Mouse (Mus musculus): ENCODE data around the gene Emc10. TPM values are rescaled to one million over a fixed set of nuclear protein-coding genes. Genes with fewer than 3 reads are reported as not detected.

The Emc10 gene
- total RNA-seq, 1 experiment = 64.2 TPM

GRCm38 (mm10) chr7:44463056-44463425 is 33.3 kb downstream of the Emc10 start:
- in situ Hi-C loops (cut with MboI; ENCODE audit: low sequenced_read_pairs in 2 of 2, unreplicated experiment in 2 of 2) = no loop called here
- H3K4me3 ChIP-seq (ENCODE audit: insufficient read depth in 1 of 2, low read depth in 1 of 2, low read length in 2 of 2, poor library complexity in 1 of 2, severe bottlenecking in 1 of 2) = peak overlapping the region in 1 of 2 experiments; percentile 66; a peak in 2 of 4 replicates
- H3K27ac ChIP-seq (ENCODE audit: insufficient read depth, low read depth, low read length, poor library complexity, severe bottlenecking) = no peak overlapping the region
- peaks cover 0 to 13% of the 10 kb centered on the region in 2 experiments; a peak in 1 of 4 replicates for H3K4me1 ChIP-seq (ENCODE audit: control insufficient read depth in 2 of 2, insufficient read depth in 2 of 2, low read length in 2 of 2, poor library complexity in 1 of 2)
- no peaks in the 10 kb centered on the region for H3K36me3 ChIP-seq (ENCODE audit: control insufficient read depth, insufficient read depth, low read length, poor library complexity, severe bottlenecking)
- H3K9ac ChIP-seq (ENCODE audit: insufficient read depth, low read depth, low read length, poor library complexity, severe bottlenecking) = no peak overlapping the region
- TF ChIP-seq ZNF384 (IDR thresholded peaks at IDR 0.05; ENCODE audit: low read depth, low read length) = no peak
- TF ChIP-seq CHD2 (IDR thresholded peaks at IDR 0.05; ENCODE audit: low read depth, low read length) = no peak
- TF ChIP-seq HCFC1 (IDR thresholded peaks at IDR 0.05; ENCODE audit: borderline replicate concordance, insufficient read depth, low read length) = no peak
- no peak for TF ChIP-seq MAFK (IDR thresholded peaks at IDR 0.05; ENCODE audit: insufficient read depth, low read depth, low read length)
- no peak for TF ChIP-seq ZC3H11A (IDR thresholded peaks at IDR 0.05; ENCODE audit: borderline replicate concordance, low read depth, low read length)
- no peak for DNase-seq (ENCODE audit: low read depth, low spot score)
- no peaks in the 10 kb centered on the region for H3K9me3 ChIP-seq (ENCODE audit: control insufficient read depth, insufficient read depth, low read depth, low read length)

GRCm38 (mm10) chr7:44462218-44463055 is 33.9 kb downstream of the Emc10 start:
- peak; percentile 74 for DNase-seq (ENCODE audit: low read depth, low spot score)
- H3K4me1 ChIP-seq (ENCODE audit: control insufficient read depth in 2 of 2, insufficient read depth in 2 of 2, low read length in 2 of 2, poor library complexity in 1 of 2) = peaks cover 0 to 13% of the 10 kb centered on the region in 2 experiments; a peak in 1 of 4 replicates
- no peak overlapping the region for H3K27ac ChIP-seq (ENCODE audit: insufficient read depth, low read depth, low read length, poor library complexity, severe bottlenecking)
- H3K4me3 ChIP-seq (ENCODE audit: insufficient read depth in 1 of 2, low read depth in 1 of 2, low read length in 2 of 2, poor library complexity in 1 of 2, severe bottlenecking in 1 of 2) = peak overlapping the region; percentile 59 to 66
- peak overlapping the region; percentile 6; the same call in 1 of the 2 replicates for H3K9ac ChIP-seq (ENCODE audit: insufficient read depth, low read depth, low read length, poor library complexity, severe bottlenecking)
- H3K36me3 ChIP-seq (ENCODE audit: control insufficient read depth, insufficient read depth, low read length, poor library complexity, severe bottlenecking) = no peaks in the 10 kb centered on the region
- in situ Hi-C loops (cut with MboI; ENCODE audit: low sequenced_read_pairs in 2 of 2, unreplicated experiment in 2 of 2) = no loop called here
- H3K9me3 ChIP-seq (ENCODE audit: control insufficient read depth, insufficient read depth, low read depth, low read length) = no peaks in the 10 kb centered on the region
- TF ChIP-seq ZC3H11A (IDR thresholded peaks at IDR 0.05; ENCODE audit: borderline replicate concordance, low read depth, low read length) = 0 out of 2 replicates have a peak, but pooled peaks have one; percentile 3
- TF ChIP-seq CHD2 (IDR thresholded peaks at IDR 0.05; ENCODE audit: low read depth, low read length) = no peak
- TF ChIP-seq ZNF384 (IDR thresholded peaks at IDR 0.05; ENCODE audit: low read depth, low read length) = no peak
- no peak for TF ChIP-seq MAFK (IDR thresholded peaks at IDR 0.05; ENCODE audit: insufficient read depth, low read depth, low read length)
- no peak for TF ChIP-seq HCFC1 (IDR thresholded peaks at IDR 0.05; ENCODE audit: borderline replicate concordance, insufficient read depth, low read length)

- H3K9ac ChIP-seq (ENCODE audit: insufficient read depth, low read depth, low read length, poor library complexity, severe bottlenecking) = no peak overlapping the region
- H3K9me3 ChIP-seq (ENCODE audit: control insufficient read depth, insufficient read depth, low read depth, low read length) = no peaks in the 10 kb centered on the region
- peaks cover 0 to 13% of the 10 kb centered on the region in 2 experiments; a peak in 1 of 4 replicates for H3K4me1 ChIP-seq (ENCODE audit: control insufficient read depth in 2 of 2, insufficient read depth in 2 of 2, low read length in 2 of 2, poor library complexity in 1 of 2)
- DNase-seq (ENCODE audit: low read depth, low spot score) = no peak
- peak overlapping the region in 1 of 2 experiments; percentile 59; a peak in 2 of 4 replicates for H3K4me3 ChIP-seq (ENCODE audit: insufficient read depth in 1 of 2, low read depth in 1 of 2, low read length in 2 of 2, poor library complexity in 1 of 2, severe bottlenecking in 1 of 2)
- no peaks in the 10 kb centered on the region for H3K36me3 ChIP-seq (ENCODE audit: control insufficient read depth, insufficient read depth, low read length, poor library complexity, severe bottlenecking)
- in situ Hi-C loops (cut with MboI; ENCODE audit: low sequenced_read_pairs in 2 of 2, unreplicated experiment in 2 of 2) = no loop called here
- TF ChIP-seq ZNF384 (IDR thresholded peaks at IDR 0.05; ENCODE audit: low read depth, low read length) (no peak), CHD2 (IDR thresholded peaks at IDR 0.05; ENCODE audit: low read depth, low read length) (no peak), MAFK (IDR thresholded peaks at IDR 0.05; ENCODE audit: insufficient read depth, low read depth, low read length) (no peak), ZC3H11A (IDR thresholded peaks at IDR 0.05; ENCODE audit: borderline replicate concordance, low read depth, low read length) (no peak), HCFC1 (IDR thresholded peaks at IDR 0.05; ENCODE audit: borderline replicate concordance, insufficient read depth, low read length) (no peak)
- no peak overlapping the region for H3K27ac ChIP-seq (ENCODE audit: insufficient read depth, low read depth, low read length, poor library complexity, severe bottlenecking)
Observed at GRCm38 (mm10) chr7:44461503-44462217, 34.7 kb downstream of the Emc10 start.

GRCm38 (mm10) chr7:44460767-44461502 is 35.4 kb downstream of the Emc10 start:
- no peak for DNase-seq (ENCODE audit: low read depth, low spot score)

More at GRCm38 (mm10) chr7:44460767-44461502, 35.4 kb downstream of the Emc10 start:
- TF ChIP-seq MAFK (IDR thresholded peaks at IDR 0.05; ENCODE audit: insufficient read depth, low read depth, low read length) (no peak), HCFC1 (IDR thresholded peaks at IDR 0.05; ENCODE audit: borderline replicate concordance, insufficient read depth, low read length) (no peak), ZC3H11A (IDR thresholded peaks at IDR 0.05; ENCODE audit: borderline replicate concordance, low read depth, low read length) (no peak), ZNF384 (IDR thresholded peaks at IDR 0.05; ENCODE audit: low read depth, low read length) (no peak), CHD2 (IDR thresholded peaks at IDR 0.05; ENCODE audit: low read depth, low read length) (no peak)
- peaks cover 0 to 11% of the 10 kb centered on the region in 2 experiments; a peak in 1 of 4 replicates for H3K4me1 ChIP-seq (ENCODE audit: control insufficient read depth in 2 of 2, insufficient read depth in 2 of 2, low read length in 2 of 2, poor library complexity in 1 of 2)
- in situ Hi-C loops (cut with MboI; ENCODE audit: low sequenced_read_pairs in 2 of 2, unreplicated experiment in 2 of 2) = no loop called here
- H3K36me3 ChIP-seq (ENCODE audit: control insufficient read depth, insufficient read depth, low read length, poor library complexity, severe bottlenecking) = no peaks in the 10 kb centered on the region
- H3K27ac ChIP-seq (ENCODE audit: insufficient read depth, low read depth, low read length, poor library complexity, severe bottlenecking) = no peak overlapping the region
- peak overlapping the region in 1 of 2 experiments; percentile 59; a peak in 1 of 4 replicates for H3K4me3 ChIP-seq (ENCODE audit: insufficient read depth in 1 of 2, low read depth in 1 of 2, low read length in 2 of 2, poor library complexity in 1 of 2, severe bottlenecking in 1 of 2)
- H3K9ac ChIP-seq (ENCODE audit: insufficient read depth, low read depth, low read length, poor library complexity, severe bottlenecking) = no peak overlapping the region
- no peaks in the 10 kb centered on the region for H3K9me3 ChIP-seq (ENCODE audit: control insufficient read depth, insufficient read depth, low read depth, low read length)
